Mouse (Mus musculus): Measurements from ENCODE around the gene Sacm1l.

GRCm38 (mm10) chr9:123638231-123638630 lies 108.7 kb downstream of the Sacm1l start:
- TF ChIP-seq CTCF (IDR thresholded peaks at IDR 0.05 in 2 of 3, conservative IDR thresholded peaks at IDR 0.05 in 1 of 3; ENCODE audit: control insufficient read depth in 1 of 3, insufficient read depth in 1 of 3, low read depth in 2 of 3, low read length in 3 of 3, poor library complexity in 1 of 3, severe bottlenecking in 1 of 3) (no peak), EP300 (IDR thresholded peaks at IDR 0.05; ENCODE audit: low read depth in 1 of 2, low read length in 2 of 2) (no peak), ZMIZ1 (IDR thresholded peaks at IDR 0.05; ENCODE audit: low read depth, low read length) (no peak), GABPA (IDR thresholded peaks at IDR 0.05; ENCODE audit: low read depth, low read length) (no peak), USF2 (IDR thresholded peaks at IDR 0.05; ENCODE audit: borderline replicate concordance in 1 of 2, insufficient read depth in 1 of 2, low read depth in 1 of 2, low read length in 2 of 2) (no peak), POLR2A (IDR thresholded peaks at IDR 0.05; ENCODE audit: control insufficient read depth in 1 of 2, insufficient read depth in 1 of 2, low read depth in 1 of 2, low read length in 2 of 2, poor library complexity in 1 of 2) (no peak), TCF12 (IDR thresholded peaks at IDR 0.05; ENCODE audit: low read depth, low read length) (no peak), USF1 (IDR thresholded peaks at IDR 0.05; ENCODE audit: low read depth, low read length) (no peak), CHD2 (IDR thresholded peaks at IDR 0.05; ENCODE audit: low read length) (no peak), MAZ (IDR thresholded peaks at IDR 0.05; ENCODE audit: low read depth, low read length) (no peak), GATA1 (IDR thresholded peaks at IDR 0.05; ENCODE audit: low read depth, low read length) (no peak)
